Mouse (Mus musculus) olfactory bulb, adult 2 months (tissue): ENCODE data around the gene Casc1.

ENCODE experiments used
- CTCF ChIP-seq: fragments of 200-500 bp; IDR thresholded peaks from 2 replicates; pipeline ENCODE4 v1.5.1; 2012; ENCODE audit warnings: low read depth, mild to moderate bottlenecking, low read length, moderate library complexity; ENCODE audit not compliant: insufficient read depth
- POLR2A ChIP-seq: fragments of 200-500 bp; IDR thresholded peaks from 2 replicates; pipeline ENCODE4 v1.6.1; 2012; ENCODE audit warnings: mild to moderate bottlenecking, low read depth, low read length, moderate library complexity; ENCODE audit not compliant: insufficient read depth

GRCm38 (mm10) chr6:145176474-145176873 is 34.3 kb downstream of the Casc1 start:
- no peak for TF ChIP-seq POLR2A
- no peak for TF ChIP-seq CTCF
